Mouse (Mus musculus) liver, embryonic 16.5 days (tissue): ENCODE measurements around the gene Shpk. TPM values are rescaled to one million over a fixed set of nuclear protein-coding genes. Genes with fewer than 3 reads are reported as not detected.
A peak's percentile ranks its signal among the peaks of the same experiment; 100 is the strongest.

Experiments used
- ATAC-seq: fragments of 200-750 bp; cut with Nextera tagmentation; 2 replicates; pipeline ENCODE4 v1.8.0; 2017; ENCODE audit warnings: low read depth, mild to moderate bottlenecking, moderate number of reproducible peaks, moderate library complexity
- H3K27ac ChIP-seq: fragments of 300-500 bp; sonication (generic); 2 replicates; pipeline ENCODE4 v1.5.1; 2014; ENCODE audit warnings: mild to moderate bottlenecking, low read length
- H3K27me3 ChIP-seq: fragments of 300-500 bp; sonication (generic); 2 replicates; pipeline ENCODE4 v1.6.1; 2014; ENCODE audit warnings: low read depth, low read length, mixed read lengths; ENCODE audit not compliant: control insufficient read depth, insufficient read depth
- H3K36me3 ChIP-seq: fragments of 300-500 bp; sonication (generic); 2 replicates; pipeline ENCODE4 v1.6.1; 2014; ENCODE audit warnings: mild to moderate bottlenecking; ENCODE audit not compliant: control insufficient read depth, insufficient read depth
- H3K4me1 ChIP-seq: fragments of 300-500 bp; sonication (generic); 2 replicates; pipeline ENCODE4 v1.6.1; 2014; ENCODE audit warnings: low read depth, low read length, mixed read lengths; ENCODE audit not compliant: control insufficient read depth
- H3K4me2 ChIP-seq: fragments of 300-500 bp; sonication (generic); 2 replicates; pipeline ENCODE4 v1.6.1; 2014; ENCODE audit warnings: low read depth, low read length, mixed read lengths
- H3K4me3 ChIP-seq: fragments of 300-500 bp; sonication (generic); 2 replicates; pipeline ENCODE4 v1.5.1; 2014; ENCODE audit warnings: low read depth, mild to moderate bottlenecking, low read length
- H3K9ac ChIP-seq: fragments of 300-500 bp; sonication (generic); 2 replicates; pipeline ENCODE4 v1.6.1; 2014; ENCODE audit warnings: low read depth, low read length
- H3K9me3 ChIP-seq: fragments of 300-500 bp; sonication (generic); replicated peaks from 2 replicates; pipeline ENCODE4 v1.6.1; 2016; ENCODE audit warnings: low read length; ENCODE audit not compliant: control insufficient read depth
- WGBS: fragments of 180-500 bp; shearing (Covaris S2); extraction: QIAGEN DNeasy Blood & Tissue Kit; methylation state at CpG from one replicate; pipeline ENCODE4 v1.1.7; 2014; ENCODE audit not compliant: insufficient replicate concordance; 5-methylcytosine and 5-hydroxymethylcytosine counted together
- polyA plus RNA-seq: library from polyadenylated mRNA; unstranded; fragments of >200 nt; fragmentation: Nextera tagmentation; extraction: Ambion mirVana; gene quantifications from 2 replicates; pipeline ENCODE4 v1.2.1, GENCODE M21; 2015

Shpk gene
- polyA plus RNA-seq, 1 experiment from 2014 or later = 4.4 TPM

DNA sequence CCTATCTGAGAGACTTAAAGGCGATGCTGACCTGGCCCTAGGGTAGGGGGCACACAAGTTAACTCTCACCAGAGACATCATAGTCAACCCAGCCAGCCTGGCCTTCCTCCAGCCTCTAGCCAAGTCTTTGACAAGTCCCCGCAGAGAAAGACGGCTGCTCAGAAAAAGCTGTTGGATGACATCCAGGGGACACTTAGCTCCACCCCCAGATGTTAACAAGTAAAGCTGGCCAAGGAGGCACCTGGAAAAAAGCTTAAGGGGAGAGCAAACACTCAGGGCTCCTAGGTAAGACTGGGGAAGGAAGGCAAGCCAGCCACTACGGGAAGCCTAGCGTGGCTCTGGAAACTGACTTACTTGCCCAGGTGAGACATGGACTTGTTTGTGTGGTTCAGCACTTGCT is 27.1 kb upstream of the Shpk start:
- no peak for ATAC-seq
- Histone ChIP-seq H3K36me3 (peaks cover 2% of the 10 kb centered on the region), H3K4me3 (no peak overlapping the region), H3K9ac (no peak overlapping the region), H3K9me3 (no peaks in the 10 kb centered on the region), H3K4me2 (no peak overlapping the region), H3K27ac (no peak overlapping the region), H3K27me3 (no peaks in the 10 kb centered on the region), H3K4me1 (peaks cover 22% of the 10 kb centered on the region)
- WGBS = 60% methylated on average over 5 of the region's 5 CpGs

DNA sequence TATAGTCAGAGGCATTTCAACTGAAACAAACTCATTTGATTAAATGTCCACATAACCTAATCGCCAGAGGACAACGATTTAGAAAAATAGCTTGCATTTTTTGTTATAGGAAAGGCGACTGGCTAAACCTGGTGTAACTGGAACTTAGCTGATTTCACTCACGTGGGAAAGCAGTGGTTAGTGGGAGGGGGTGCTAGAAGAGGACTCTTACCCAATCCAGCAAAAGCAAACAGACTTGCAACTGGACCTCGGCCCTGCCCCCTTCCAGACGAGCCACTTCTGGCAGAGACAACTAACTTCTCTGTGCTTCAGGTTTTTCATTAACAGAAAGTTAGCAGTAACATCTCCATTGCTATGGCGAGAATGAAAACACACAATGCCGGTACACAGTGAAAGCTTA is 23.6 kb upstream of the Shpk start:
- Histone ChIP-seq H3K9ac (peak overlapping the region; percentile 91), H3K36me3 (peaks cover 2% of the 10 kb centered on the region), H3K27me3 (no peaks in the 10 kb centered on the region), H3K4me3 (peak overlapping the region; percentile 95), H3K27ac (peak overlapping the region; percentile 81), H3K4me2 (peak overlapping the region; percentile 80), H3K4me1 (peaks cover 35% of the 10 kb centered on the region), H3K9me3 (no peaks in the 10 kb centered on the region)
- WGBS = 31% methylated on average over 8 of the region's 8 CpGs
- 0 out of 2 replicates have a peak, but pooled peaks have one; percentile 7 for ATAC-seq

DNA sequence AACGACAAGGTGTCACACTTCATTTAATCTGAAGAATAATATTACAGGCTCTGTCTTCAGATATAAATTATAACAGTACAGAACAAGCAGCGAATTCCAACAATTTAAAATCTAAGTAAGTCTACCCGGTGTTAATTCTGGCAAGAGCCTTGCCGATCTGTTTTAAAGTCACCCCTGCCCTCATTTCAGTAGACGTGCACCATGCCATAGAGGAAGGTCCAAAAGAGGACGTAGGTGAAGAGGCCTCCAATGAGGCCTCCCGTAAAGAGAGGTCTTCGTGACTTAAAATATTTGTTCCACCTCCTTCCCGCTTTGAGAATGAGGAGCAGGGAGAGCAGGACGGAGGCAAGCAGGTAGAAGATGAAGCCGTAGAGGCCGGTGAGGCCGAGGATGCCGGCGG is 23.1 kb upstream of the Shpk start:
- H3K27me3 ChIP-seq = no peaks in the 10 kb centered on the region
- peak overlapping the region; percentile 80 for H3K4me2 ChIP-seq
- peak overlapping the region; percentile 91 for H3K9ac ChIP-seq
- H3K36me3 ChIP-seq = peaks cover 2% of the 10 kb centered on the region
- 1% methylated on average over 15 of the region's 15 CpGs for WGBS
- H3K4me1 ChIP-seq = peaks cover 35% of the 10 kb centered on the region
- no peak for ATAC-seq
- no peaks in the 10 kb centered on the region for H3K9me3 ChIP-seq
- peak overlapping the region; percentile 95 for H3K4me3 ChIP-seq
- H3K27ac ChIP-seq = peak overlapping the region; percentile 81

DNA sequence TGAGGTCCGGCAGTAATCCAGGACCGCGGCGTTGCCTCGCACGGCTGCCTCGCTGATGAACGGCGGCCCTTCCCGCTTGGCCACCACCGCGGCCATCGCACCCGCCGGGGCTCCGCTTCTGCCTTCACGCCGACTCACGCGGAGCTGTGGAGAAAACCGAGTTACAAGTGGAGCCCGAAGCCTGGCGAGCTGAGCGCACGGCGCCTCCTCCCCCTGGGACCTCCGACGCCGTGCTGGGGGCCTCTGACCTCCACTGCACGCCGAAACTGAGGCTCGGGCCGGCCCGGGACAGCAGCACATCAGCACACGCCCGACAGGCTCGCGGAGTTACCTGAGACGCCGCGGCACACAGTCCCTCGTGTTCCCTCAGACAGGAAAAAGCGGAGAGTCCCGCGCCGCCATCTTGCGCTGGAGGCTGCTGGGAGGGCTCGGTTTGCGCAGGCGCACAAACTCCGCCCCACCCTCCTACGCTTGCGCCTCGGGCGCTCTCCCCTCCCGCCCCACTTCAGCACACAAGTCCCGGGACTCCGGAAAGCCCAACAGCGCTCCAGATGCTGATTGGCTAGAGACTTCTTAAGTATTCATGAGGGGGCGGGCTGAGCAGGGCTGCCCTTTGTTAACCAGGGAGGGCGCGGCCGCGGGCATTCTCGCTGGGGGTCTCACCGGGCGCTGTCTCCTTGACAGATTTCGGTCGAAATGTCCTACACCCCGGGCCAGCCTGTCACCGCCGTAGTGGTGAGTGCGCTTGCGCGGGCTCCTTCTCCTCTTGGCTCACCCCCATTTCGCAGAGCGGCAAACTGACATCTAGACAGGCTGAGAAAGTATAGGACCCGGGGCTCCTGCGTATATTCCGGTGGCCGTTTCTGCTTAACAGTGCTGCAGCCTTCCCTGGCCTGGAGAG is 22.4 kb upstream of the Shpk start, which contains the start of the genes Emc6 and Tax1bp3:
Gene Emc6, minus strand, starts transcription at position 430 of the 901 bp plus-strand sequence.
Gene Tax1bp3, plus strand, starts transcription at position 476 of the 901 bp plus-strand sequence.
- no peaks in the 10 kb centered on the region for H3K9me3 ChIP-seq
- peak within 1 kb of the TSS; percentile 91 for H3K9ac ChIP-seq
- H3K4me2 ChIP-seq = peak within 1 kb of the TSS; percentile 95
- H3K27ac ChIP-seq = peak within 1 kb of the TSS; percentile 84
- under 1% methylated on average over 79 of the region's 81 CpGs for WGBS
- peaks cover 32% of the 10 kb centered on the region for H3K4me1 ChIP-seq
- H3K27me3 ChIP-seq = no peaks in the 10 kb centered on the region
- H3K36me3 ChIP-seq = peaks cover 2% of the 10 kb centered on the region
- H3K4me3 ChIP-seq = peak within 1 kb of the TSS; percentile 95
- peak; percentile 97 for ATAC-seq

DNA sequence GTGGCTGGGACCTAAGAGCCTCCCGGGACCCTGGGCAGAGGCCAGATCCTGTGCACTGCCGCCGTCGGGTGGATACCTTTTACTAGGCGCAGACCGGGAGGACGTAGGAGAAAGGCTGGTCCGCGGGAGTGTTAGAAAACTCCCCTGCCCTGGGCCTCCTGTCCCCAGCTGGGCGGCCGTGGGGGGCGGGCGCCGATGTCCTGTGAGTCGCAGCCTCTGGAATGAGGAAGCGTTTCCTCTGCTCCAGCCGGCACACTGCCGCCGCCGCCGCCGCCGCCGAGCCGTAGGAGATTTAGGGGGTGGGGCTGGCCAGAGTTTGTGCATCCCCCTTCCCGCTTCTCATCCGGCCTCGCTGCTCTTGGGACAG is 21.8 kb upstream of the Shpk start:
- under 1% methylated on average over 28 of the region's 28 CpGs for WGBS

DNA sequence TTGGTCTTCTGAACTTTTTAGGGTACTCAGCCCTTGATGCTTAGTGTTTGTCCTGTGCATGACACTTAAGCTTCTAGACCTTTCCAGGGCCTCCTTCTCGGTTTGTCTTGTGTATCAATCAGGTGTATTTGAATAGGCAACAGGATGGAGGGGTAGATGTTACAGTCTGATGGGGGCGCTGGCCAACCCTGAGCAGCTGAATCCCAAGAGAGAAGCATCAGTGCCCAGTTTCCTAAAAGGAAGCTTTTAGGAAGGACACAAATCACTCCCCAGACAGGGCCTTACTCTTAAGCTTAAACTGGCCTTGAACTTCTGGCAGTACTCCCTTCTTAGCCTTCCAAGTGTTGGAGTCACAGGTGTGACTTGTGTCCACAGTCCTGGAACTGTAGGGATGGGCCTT is 21.4 kb upstream of the Shpk start:
- no peaks in the 10 kb centered on the region for H3K27me3 ChIP-seq
- H3K4me3 ChIP-seq = peak overlapping the region; percentile 95
- no peak overlapping the region for H3K27ac ChIP-seq
- 16% methylated on average over 2 of the region's 2 CpGs for WGBS
- H3K9me3 ChIP-seq = no peaks in the 10 kb centered on the region
- H3K9ac ChIP-seq = peak overlapping the region; percentile 84
- peak overlapping the region; percentile 95 for H3K4me2 ChIP-seq
- ATAC-seq = no peak
- H3K4me1 ChIP-seq = peaks cover 28% of the 10 kb centered on the region
- H3K36me3 ChIP-seq = peaks cover 2% of the 10 kb centered on the region

More for the DNA sequence above, 21.8 kb upstream of the Shpk start:
- H3K4me3 ChIP-seq = peak overlapping the region; percentile 95
- H3K9ac ChIP-seq = peak overlapping the region; percentile 84
- H3K36me3 ChIP-seq = peaks cover 2% of the 10 kb centered on the region
- peak overlapping the region; percentile 95 for H3K4me2 ChIP-seq
- H3K27me3 ChIP-seq = no peaks in the 10 kb centered on the region
- H3K27ac ChIP-seq = peak overlapping the region; percentile 84
- peaks cover 29% of the 10 kb centered on the region for H3K4me1 ChIP-seq
- H3K9me3 ChIP-seq = no peaks in the 10 kb centered on the region
- ATAC-seq = peak; percentile 43

DNA sequence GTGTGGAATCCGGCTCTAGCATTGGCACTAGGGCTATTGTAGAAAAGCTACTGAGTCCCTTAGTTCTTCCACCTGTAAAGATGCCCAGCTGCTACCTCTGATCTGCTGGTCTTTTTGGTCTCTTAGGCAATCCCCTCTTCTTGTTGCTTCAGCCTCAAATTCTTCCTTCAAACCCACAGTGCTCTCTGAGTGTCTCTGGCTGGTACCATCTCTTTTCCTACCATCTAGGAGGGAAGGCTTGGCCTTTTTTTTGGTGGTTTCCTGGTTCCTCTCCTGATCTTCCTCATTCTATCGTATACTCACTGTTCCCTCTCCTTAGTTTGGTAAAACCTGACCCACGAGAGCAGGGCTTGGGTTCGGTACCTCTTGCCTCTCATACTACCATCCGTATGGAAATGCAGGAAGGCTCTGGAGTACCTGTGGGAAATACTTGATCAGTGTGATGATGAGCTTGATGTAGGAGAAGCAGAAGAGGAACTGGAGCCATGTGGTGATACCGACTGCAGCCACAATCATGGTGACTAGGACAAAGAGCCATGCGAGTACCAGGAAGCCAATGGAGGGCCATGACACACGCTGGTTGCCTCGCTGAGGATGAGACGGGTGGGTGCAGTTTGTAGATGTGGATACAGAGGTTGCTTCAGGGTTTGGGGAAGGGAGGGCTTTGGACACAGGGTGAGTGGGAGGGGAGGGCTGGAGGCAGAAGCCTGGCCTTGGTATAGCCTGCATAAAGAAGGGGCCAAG is 13.2 kb upstream of the Shpk start:
- Histone ChIP-seq H3K27me3 (no peaks in the 10 kb centered on the region), H3K9ac (no peak overlapping the region), H3K9me3 (no peaks in the 10 kb centered on the region), H3K27ac (no peak overlapping the region), H3K36me3 (no peaks in the 10 kb centered on the region), H3K4me3 (no peak overlapping the region), H3K4me2 (no peak overlapping the region), H3K4me1 (no peaks in the 10 kb centered on the region)
- no peak for ATAC-seq
- WGBS = 65% methylated on average over 10 of the region's 10 CpGs

DNA sequence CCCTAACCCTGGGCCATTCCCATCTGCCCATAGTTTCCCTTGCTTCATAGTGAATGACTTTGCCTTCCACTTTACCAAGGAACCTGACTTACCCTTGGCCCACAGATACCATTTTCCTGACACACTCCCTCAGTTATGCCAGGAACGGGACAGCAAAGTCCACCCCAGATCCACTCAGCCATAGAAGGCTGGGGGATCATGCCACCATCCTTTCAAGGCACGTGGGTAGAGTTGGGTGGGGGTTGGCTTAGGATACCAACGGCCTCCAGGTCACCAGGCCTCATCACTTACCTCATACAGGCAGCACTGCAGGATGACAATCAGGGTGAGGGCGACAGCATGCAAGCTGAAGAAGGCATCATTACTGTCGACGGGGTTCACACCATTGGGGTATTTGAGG is 12.0 kb upstream of the Shpk start:
- ATAC-seq = no peak
- no peak overlapping the region for H3K9ac ChIP-seq
- no peak overlapping the region for H3K4me3 ChIP-seq
- no peaks in the 10 kb centered on the region for H3K4me1 ChIP-seq
- H3K36me3 ChIP-seq = no peaks in the 10 kb centered on the region
- no peak overlapping the region for H3K27ac ChIP-seq
- no peaks in the 10 kb centered on the region for H3K27me3 ChIP-seq
- H3K4me2 ChIP-seq = no peak overlapping the region
- 72% methylated on average over 6 of the region's 6 CpGs for WGBS
- H3K9me3 ChIP-seq = no peaks in the 10 kb centered on the region

DNA sequence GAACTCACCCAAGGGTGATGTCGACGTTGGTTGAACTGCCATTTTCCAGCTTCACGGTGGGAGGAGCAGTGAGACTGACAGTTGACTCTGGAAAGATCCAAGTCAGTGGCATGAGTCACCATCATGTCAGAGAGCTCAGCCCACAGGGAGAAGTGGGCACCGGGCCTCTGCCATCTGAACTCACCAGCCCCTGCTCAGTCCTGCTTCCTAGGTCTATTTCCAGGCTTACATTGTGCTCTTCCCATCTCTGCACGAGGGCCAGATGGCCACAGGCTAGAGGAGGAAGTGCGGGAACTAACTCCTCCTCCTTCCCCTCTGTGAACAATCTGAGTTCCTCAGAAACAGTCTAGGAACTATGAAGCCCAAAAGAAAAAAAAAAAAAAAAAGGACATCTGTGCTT is 6.2 kb upstream of the Shpk start:
- no peak overlapping the region for H3K27ac ChIP-seq
- H3K9ac ChIP-seq = no peak overlapping the region
- H3K4me3 ChIP-seq = no peak overlapping the region
- no peaks in the 10 kb centered on the region for H3K9me3 ChIP-seq
- H3K36me3 ChIP-seq = no peaks in the 10 kb centered on the region
- no peaks in the 10 kb centered on the region for H3K27me3 ChIP-seq
- WGBS = 45% methylated on average over 6 of the region's 6 CpGs
- ATAC-seq = no peak
- no peak overlapping the region for H3K4me2 ChIP-seq
- H3K4me1 ChIP-seq = peaks cover 3% of the 10 kb centered on the region
